ENCODE assay signal across 17 mouse cellular contexts in the genomic region with DNA sequence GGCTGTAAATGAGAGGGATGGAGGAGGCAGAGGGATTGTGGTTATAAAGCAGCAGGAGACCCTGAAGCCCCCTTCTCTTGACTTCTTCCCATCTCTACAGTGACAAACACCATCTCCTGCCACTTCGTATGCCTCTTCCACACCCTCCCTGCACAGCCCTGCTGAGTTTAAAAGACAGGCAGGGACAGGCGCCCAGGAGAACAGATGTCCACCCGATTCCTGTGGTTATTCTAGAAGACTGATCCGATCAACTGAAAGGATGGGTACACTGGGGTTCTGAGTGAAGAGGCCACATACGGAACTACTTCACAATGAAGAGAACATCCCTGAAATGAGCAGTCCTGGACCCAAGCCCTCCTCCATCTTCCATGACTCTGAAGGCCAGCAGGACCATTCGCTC. TPM values are rescaled to one million over a fixed set of nuclear protein-coding genes. Genes with fewer than 3 reads are reported as not detected.
DNase-seq lines count a peak whose midpoint lies in the region; ATAC-seq and TF ChIP-seq lines count a peak whose summit lies in the region.
"Had no signal": no experiment of that assay in that cellular context is flagged by ENCODE, and none has a peak within 500 bp of the region (broad histone marks: within the 10 kb centered on the region; RNA-seq: fewer than 3 reads in every experiment).

No protein-coding gene starts in this region.

- peak overlapping the region; percentile 14; the same call in 1 of the 2 replicates for H3K27ac ChIP-seq in cerebellum, adult 2 months (ENCODE audit: insufficient read depth, low read length)
- no peak overlapping the region for H3K27ac ChIP-seq in neural tube, embryonic 15.5 days (replicated peaks)
- no peak overlapping the region for H3K27ac ChIP-seq in kidney, embryonic 16.5 days (ENCODE audit: low read length)
- no peak overlapping the region for H3K27ac ChIP-seq in forebrain, embryonic 12.5 days
- H3K27ac ChIP-seq: embryonic facial prominence, embryonic 10.5 days; embryonic facial prominence, embryonic 12.5 days; gastrocnemius, adult 2 months had no signal

- TF ChIP-seq POLR2A in cerebellum, adult 2 months (IDR thresholded peaks at IDR 0.05; ENCODE audit: borderline replicate concordance, insufficient read depth, low read length): no peak

- no peaks in the 10 kb centered on the region for H3K27me3 ChIP-seq in cerebellum, adult 2 months (ENCODE audit: control insufficient read depth, insufficient read depth, low read length)
- H3K27me3 ChIP-seq in neural tube, embryonic 15.5 days (replicated peaks): no peaks in the 10 kb centered on the region
- H3K27me3 ChIP-seq in kidney, embryonic 16.5 days (ENCODE audit: insufficient read depth, low read length): no peaks in the 10 kb centered on the region
- H3K27me3 ChIP-seq in forebrain, embryonic 12.5 days: no peaks in the 10 kb centered on the region
- H3K27me3 ChIP-seq: embryonic facial prominence, embryonic 12.5 days had no signal

- no peak overlapping the region for H3K4me2 ChIP-seq in neural tube, embryonic 15.5 days
- no peak overlapping the region for H3K4me2 ChIP-seq in kidney, embryonic 16.5 days (replicated peaks; ENCODE audit: low read depth, low read length)
- no peak overlapping the region for H3K4me2 ChIP-seq in forebrain, embryonic 12.5 days
- H3K4me2 ChIP-seq: embryonic facial prominence, embryonic 12.5 days had no signal

- peak; percentile 38 for DNase-seq in cerebellum, adult 11-12 months
- DNase-seq in cerebellum, adult 8-10 months: no peak
- DNase-seq in brain, adult 2 months (ENCODE audit: low read depth, low spot score): peak; percentile 51
- DNase-seq in cerebellum, adult 2 months: peak; percentile 37 to 48
- DNase-seq in cerebellum, adult 9-11 months: peak; percentile 39
- DNase-seq: adrenal gland, adult 2 months; adrenal gland, postnatal 10 days; adrenal gland, postnatal 25 days; gastrocnemius, adult 2 months had no signal

- WGBS in cerebellum, adult 2 months: 21% methylated on average over 6 of the region's 6 CpGs
- 69% methylated on average over 6 of the region's 6 CpGs for WGBS in neural tube, embryonic 15.5 days
- 86% methylated on average over 6 of the region's 6 CpGs for WGBS in kidney, embryonic 16.5 days
- 92% methylated on average over 6 of the region's 6 CpGs for WGBS in forebrain, embryonic 12.5 days

- H3K36me3 ChIP-seq in neural tube, embryonic 15.5 days: peaks cover 61% of the 10 kb centered on the region
- no peaks in the 10 kb centered on the region for H3K36me3 ChIP-seq in kidney, embryonic 16.5 days (ENCODE audit: insufficient read depth, low read length)
- H3K36me3 ChIP-seq in forebrain, embryonic 12.5 days (replicated peaks): peaks cover 35% of the 10 kb centered on the region
- H3K36me3 ChIP-seq: embryonic facial prominence, embryonic 12.5 days had no signal

- ATAC-seq in neural tube, embryonic 15.5 days (ENCODE audit: low FRiP score): no peak
- ATAC-seq in kidney, embryonic 16.5 days (ENCODE audit: low FRiP score, low TSS enrichment): no peak
- no peak for ATAC-seq in forebrain, embryonic 12.5 days (ENCODE audit: low FRiP score)
- ATAC-seq: forebrain, embryonic 14.5 days; forebrain, embryonic 16.5 days had no signal

- H3K9me3 ChIP-seq in neural tube, embryonic 15.5 days (replicated peaks): no peaks in the 10 kb centered on the region
- H3K9me3 ChIP-seq in kidney, embryonic 16.5 days (ENCODE audit: low read length): no peaks in the 10 kb centered on the region
- no peaks in the 10 kb centered on the region for H3K9me3 ChIP-seq in forebrain, embryonic 12.5 days
- H3K9me3 ChIP-seq: embryonic facial prominence, embryonic 10.5 days; embryonic facial prominence, embryonic 12.5 days had no signal

- H3K4me1 ChIP-seq in cerebellum, adult 2 months (ENCODE audit: control insufficient read depth, insufficient read depth, low read length): peaks cover 40% of the 10 kb centered on the region
- H3K4me1 ChIP-seq in neural tube, embryonic 15.5 days: no peaks in the 10 kb centered on the region
- no peaks in the 10 kb centered on the region for H3K4me1 ChIP-seq in kidney, embryonic 16.5 days (ENCODE audit: insufficient read depth, low read length)
- peaks cover 3% of the 10 kb centered on the region for H3K4me1 ChIP-seq in forebrain, embryonic 12.5 days
- H3K4me1 ChIP-seq: embryonic facial prominence, embryonic 10.5 days; embryonic facial prominence, embryonic 12.5 days had no signal

- no peak overlapping the region for H3K9ac ChIP-seq in neural tube, embryonic 15.5 days (replicated peaks)
- no peak overlapping the region for H3K9ac ChIP-seq in kidney, embryonic 16.5 days (replicated peaks; ENCODE audit: low read length)
- no peak overlapping the region for H3K9ac ChIP-seq in forebrain, embryonic 12.5 days
- H3K9ac ChIP-seq: embryonic facial prominence, embryonic 12.5 days had no signal

- no peak for TF ChIP-seq CTCF in cerebellum, adult 2 months (IDR thresholded peaks at IDR 0.05; ENCODE audit: borderline replicate concordance, insufficient read depth, low read depth, low read length)

- no peak overlapping the region for H3K4me3 ChIP-seq in cerebellum, adult 2 months (replicated peaks; ENCODE audit: insufficient read depth, low read depth, low read length)
- no peak overlapping the region for H3K4me3 ChIP-seq in neural tube, embryonic 15.5 days (replicated peaks)
- H3K4me3 ChIP-seq in kidney, embryonic 16.5 days (ENCODE audit: low read length): no peak overlapping the region
- H3K4me3 ChIP-seq in forebrain, embryonic 12.5 days (replicated peaks): no peak overlapping the region
- H3K4me3 ChIP-seq: embryonic facial prominence, embryonic 10.5 days; embryonic facial prominence, embryonic 12.5 days; gastrocnemius, adult 2 months had no signal

RNA-seq across cellular contexts. Expression of a gene that starts 26.1 kb away (rescaled TPM):
- 41.3 and 43.7 TPM in 2 replicates for polyA plus RNA-seq in cerebellum, adult 2 months (2012; rRNA removed)
- polyA plus RNA-seq in neural tube, embryonic 15.5 days (2015; fragmentation: Nextera tagmentation; extraction: Ambion mirVana): 46.0 and 47.5 TPM in 2 replicates
- 3.8 and 4.9 TPM in 2 replicates for polyA plus RNA-seq in kidney, embryonic 16.5 days (2015; fragmentation: Nextera tagmentation; extraction: Ambion mirVana)
- 27.8 and 29.4 TPM in 2 replicates for polyA plus RNA-seq in forebrain, embryonic 12.5 days (2016; fragmentation: Nextera tagmentation; extraction: Ambion mirVana)

RNA-seq across cellular contexts. Expression of a gene that starts 35.3 kb away (rescaled TPM):
- 66.4 and 70.0 TPM in 2 replicates for polyA plus RNA-seq in cerebellum, adult 2 months (2012; rRNA removed)
- polyA plus RNA-seq in neural tube, embryonic 15.5 days (2015; fragmentation: Nextera tagmentation; extraction: Ambion mirVana): 18.6 and 22.6 TPM in 2 replicates
- 1.1 and 1.4 TPM in 2 replicates for polyA plus RNA-seq in kidney, embryonic 16.5 days (2015; fragmentation: Nextera tagmentation; extraction: Ambion mirVana)
- 6.0 and 6.1 TPM in 2 replicates for polyA plus RNA-seq in forebrain, embryonic 12.5 days (2016; fragmentation: Nextera tagmentation; extraction: Ambion mirVana)
- polyA plus RNA-seq: C2C12 had no signal
